Mouse (Mus musculus): Measurements from ENCODE around the gene Gucy2f. TPM values are rescaled to one million over a fixed set of nuclear protein-coding genes. Genes with fewer than 3 reads are reported as not detected.
A peak's percentile ranks its signal among the peaks of the same experiment; 100 is the strongest.
"Not testable (repeated sequence)": the region's sequence is repeated elsewhere in the genome, so short reads cannot be mapped to it uniquely, and the experiment has no call there.

The Gucy2f gene
- total RNA-seq (2021) = under 1 TPM in 1 of 2 experiments, not detected in 1; 0.02 TPM
- long read RNA-seq, experiment 1 = 0 reads
- long read RNA-seq, experiment 2 = 0 reads

GRCm38 (mm10) chrX:142196831-142197230 lies at the start of gene Gucy2f:
Gene Gucy2f, minus strand, starts transcription at chrX:142196931.
- intact Hi-C loops (cut with DNase I; ENCODE audit: low total_unique reads) = no loop called here
- no peak for DNase-seq

GRCm38 (mm10) chrX:142245682-142246327 lies 49.1 kb upstream of the Gucy2f start:
- DNase-seq = no peak
- intact Hi-C loops (cut with DNase I; ENCODE audit: low total_unique reads) = no loop called here

- intact Hi-C loops (cut with DNase I; ENCODE audit: low total_unique reads) = no loop called here
- no peak for DNase-seq
Observed at GRCm38 (mm10) chrX:142237101-142237500, 40.4 kb upstream of the Gucy2f start.

GRCm38 (mm10) chrX:142236146-142236545 lies 39.4 kb upstream of the Gucy2f start:
- DNase-seq = not testable (repeated sequence)

GRCm38 (mm10) chrX:142228769-142229158 lies 32.0 kb upstream of the Gucy2f start:
- DNase-seq = no peak
- intact Hi-C loops (cut with DNase I; ENCODE audit: low total_unique reads) = no loop called here

More at GRCm38 (mm10) chrX:142236146-142236545, 39.4 kb upstream of the Gucy2f start:
- intact Hi-C loops (cut with DNase I; ENCODE audit: low total_unique reads) = not testable (repeated sequence)

- DNase-seq = peak; percentile 77
- intact Hi-C loops (cut with DNase I; ENCODE audit: low total_unique reads) = no loop called here
Observed at GRCm38 (mm10) chrX:142228055-142228768, 31.5 kb upstream of the Gucy2f start.

- DNase-seq = peak; percentile 10
- intact Hi-C loops (cut with DNase I; ENCODE audit: low total_unique reads) = no loop called here
Observed at GRCm38 (mm10) chrX:142227398-142228054, 30.8 kb upstream of the Gucy2f start.

GRCm38 (mm10) chrX:142226542-142226941 lies 29.8 kb upstream of the Gucy2f start, which contains the start of gene Nxt2:
Gene Nxt2, plus strand, starts transcription at chrX:142226770.
- intact Hi-C loops (cut with DNase I; ENCODE audit: low total_unique reads) = no loop called here

GRCm38 (mm10) chrX:142200295-142200694 lies 3.6 kb upstream of the Gucy2f start:
- DNase-seq = no peak
- intact Hi-C loops (cut with DNase I; ENCODE audit: low total_unique reads) = no loop called here

More at GRCm38 (mm10) chrX:142226542-142226941, 29.8 kb upstream of the Gucy2f start, which contains the start of gene Nxt2:
- DNase-seq = no peak

- intact Hi-C loops (cut with DNase I; ENCODE audit: low total_unique reads) = no loop called here
- no peak for DNase-seq
Observed at GRCm38 (mm10) chrX:142195551-142195950, 1.2 kb downstream of the Gucy2f start.

GRCm38 (mm10) chrX:142194420-142194819 lies 2.3 kb downstream of the Gucy2f start:
- no peak for DNase-seq
- intact Hi-C loops (cut with DNase I; ENCODE audit: low total_unique reads) = no loop called here

- DNase-seq = no peak
- intact Hi-C loops (cut with DNase I; ENCODE audit: low total_unique reads) = no loop called here
Observed at GRCm38 (mm10) chrX:142190355-142190754, 6.4 kb downstream of the Gucy2f start.

- peak; percentile 19 for DNase-seq
- intact Hi-C loops (cut with DNase I; ENCODE audit: low total_unique reads) = no loop called here
Observed at GRCm38 (mm10) chrX:142189023-142189703, 7.6 kb downstream of the Gucy2f start.

GRCm38 (mm10) chrX:142182026-142182425 lies 14.7 kb downstream of the Gucy2f start:
- DNase-seq = no peak
- intact Hi-C loops (cut with DNase I; ENCODE audit: low total_unique reads) = no loop called here

GRCm38 (mm10) chrX:142176981-142177380 lies 19.8 kb downstream of the Gucy2f start:
- intact Hi-C loops (cut with DNase I; ENCODE audit: low total_unique reads) = no loop called here

GRCm38 (mm10) chrX:142115779-142116178 lies 81.0 kb downstream of the Gucy2f start:
- intact Hi-C loops (cut with DNase I; ENCODE audit: low total_unique reads) = no loop called here

More at GRCm38 (mm10) chrX:142176981-142177380, 19.8 kb downstream of the Gucy2f start:
- no peak for DNase-seq

GRCm38 (mm10) chrX:142111236-142111635 lies 85.5 kb downstream of the Gucy2f start:
- no peak for DNase-seq
- intact Hi-C loops (cut with DNase I; ENCODE audit: low total_unique reads) = no loop called here

More at GRCm38 (mm10) chrX:142115779-142116178, 81.0 kb downstream of the Gucy2f start:
- DNase-seq = no peak

- intact Hi-C loops (cut with DNase I; ENCODE audit: low total_unique reads) = loop anchor here (10.0 kb wide), 1 partner anchor 862 kb away; no protein-coding TSS in a partner anchor
- no peak for DNase-seq
Observed at GRCm38 (mm10) chrX:142096904-142097303, 99.8 kb downstream of the Gucy2f start.

- no peak for DNase-seq
- intact Hi-C loops (cut with DNase I; ENCODE audit: low total_unique reads) = loop anchor here (10.0 kb wide), 1 partner anchor 861 kb away; no protein-coding TSS in a partner anchor
Observed at GRCm38 (mm10) chrX:142095579-142095978, 101.2 kb downstream of the Gucy2f start.
